Mouse (Mus musculus): ENCODE results near the gene C5ar1.
"Not testable (repeated sequence)": the region's sequence is repeated elsewhere in the genome, so short reads cannot be mapped to it uniquely, and the experiment has no call there.

Gene C5ar1

GRCm38 (mm10) chr7:16259110-16259590, at the start of gene C5ar1:
TSS of gene C5ar1 (minus strand) at chr7:16259540.
- DNase-seq (ENCODE audit: low spot score) = no peak

GRCm38 (mm10) chr7:16308555-16309317, 49.4 kb upstream of the C5ar1 start:
- no peak for DNase-seq (ENCODE audit: low spot score)

- DNase-seq (ENCODE audit: low spot score) = not testable (repeated sequence)
Measured at GRCm38 (mm10) chr7:16308093-16308492, 48.8 kb upstream of the C5ar1 start, which contains the start of gene Bbc3. TSS of gene Bbc3 (plus strand) at chr7:16308393.

- not testable (repeated sequence) for DNase-seq (ENCODE audit: low spot score)
Measured at GRCm38 (mm10) chr7:16307141-16307540, 47.8 kb upstream of the C5ar1 start.

- peak; percentile 57 for DNase-seq (ENCODE audit: low spot score)
Measured at GRCm38 (mm10) chr7:16299419-16300035, 40.2 kb upstream of the C5ar1 start.

- no peak for DNase-seq (ENCODE audit: low spot score)
Measured at GRCm38 (mm10) chr7:16298927-16299326, 39.6 kb upstream of the C5ar1 start.

- DNase-seq (ENCODE audit: low spot score) = no peak
Measured at GRCm38 (mm10) chr7:16297616-16298015, 38.3 kb upstream of the C5ar1 start.

- DNase-seq (ENCODE audit: low spot score) = peak; percentile 89
Measured at GRCm38 (mm10) chr7:16296766-16297390, 37.5 kb upstream of the C5ar1 start.

GRCm38 (mm10) chr7:16296146-16296545, 36.8 kb upstream of the C5ar1 start:
- DNase-seq (ENCODE audit: low spot score) = no peak

- peak; percentile 82 for DNase-seq (ENCODE audit: low spot score)
Measured at GRCm38 (mm10) chr7:16295321-16295900, 36.1 kb upstream of the C5ar1 start.

GRCm38 (mm10) chr7:16294837-16295236, 35.5 kb upstream of the C5ar1 start:
- peak; percentile 94 for DNase-seq (ENCODE audit: low spot score)

GRCm38 (mm10) chr7:16294346-16294745, 35.0 kb upstream of the C5ar1 start:
- peak; percentile 55 for DNase-seq (ENCODE audit: low spot score)

- no peak for DNase-seq (ENCODE audit: low spot score)
Measured at GRCm38 (mm10) chr7:16287791-16288190, 28.5 kb upstream of the C5ar1 start.

- DNase-seq (ENCODE audit: low spot score) = no peak
Measured at GRCm38 (mm10) chr7:16287016-16287415, 27.7 kb upstream of the C5ar1 start.

- peak; percentile 99 for DNase-seq (ENCODE audit: low spot score)
Measured at GRCm38 (mm10) chr7:16286026-16286961, 27.0 kb upstream of the C5ar1 start, which contains the start of gene Ccdc9. TSS of gene Ccdc9 (minus strand) at chr7:16286795.

GRCm38 (mm10) chr7:16285450-16286025, 26.2 kb upstream of the C5ar1 start:
- peak; percentile 38 for DNase-seq (ENCODE audit: low spot score)

GRCm38 (mm10) chr7:16284904-16285303, 25.6 kb upstream of the C5ar1 start:
- no peak for DNase-seq (ENCODE audit: low spot score)

- DNase-seq (ENCODE audit: low spot score) = no peak
Measured at GRCm38 (mm10) chr7:16284001-16284400, 24.7 kb upstream of the C5ar1 start.

GRCm38 (mm10) chr7:16282334-16282733, 23.0 kb upstream of the C5ar1 start:
- DNase-seq (ENCODE audit: low spot score) = no peak

GRCm38 (mm10) chr7:16280721-16281120, 21.4 kb upstream of the C5ar1 start:
- DNase-seq (ENCODE audit: low spot score) = no peak
